Mouse (Mus musculus) pancreas, adult 10 weeks (tissue): ENCODE data around the gene 1700067K01Rik. TPM values are rescaled to one million over a fixed set of nuclear protein-coding genes. Genes with fewer than 3 reads are reported as not detected.

Experiments
- polyA plus RNA-seq: library from polyadenylated mRNA; stranded (reverse); fragments of 350-450 nt; fragmentation: Illumina TruSeq; extraction: RNeasy Lipid Tissue Mini Kit (QIAGEN cat#74804); gene quantifications from one replicate; pipeline ENCODE4 v1.2.3, GENCODE M21; 2015; ENCODE audit warnings: low read depth, low replicate concordance; ENCODE audit not compliant: insufficient read depth

Gene 1700067K01Rik
- polyA plus RNA-seq, result not detected

GRCm38 (mm10) chr8:84001281-84002000 lies at the start of gene 1700067K01Rik:
TSS of gene 1700067K01Rik (plus strand) at chr8:84001502.

GRCm38 (mm10) chr8:83955106-83955957 lies 46.0 kb upstream of the 1700067K01Rik start, which contains the start of the genes Gm10644 and Asf1b:
TSS of gene Gm10644 (minus strand) at chr8:83955205.
TSS of gene Asf1b (plus strand) at chr8:83955507.

GRCm38 (mm10) chr8:83972150-83973120 lies 28.9 kb upstream of the 1700067K01Rik start, which contains the start of gene Prkaca:
TSS of gene Prkaca (plus strand) at chr8:83972993.

GRCm38 (mm10) chr8:83997511-83998141 lies 3.7 kb upstream of the 1700067K01Rik start, which contains the start of gene Samd1:
TSS of gene Samd1 (plus strand) at chr8:83997672.

GRCm38 (mm10) chr8:84011705-84012498 lies 10.6 kb downstream of the 1700067K01Rik start, which contains the start of gene 2210011C24Rik:
TSS of gene 2210011C24Rik (minus strand) at chr8:84012171.

GRCm38 (mm10) chr8:84021096-84021495 lies 19.8 kb downstream of the 1700067K01Rik start, which contains the start of gene Palm3:
TSS of gene Palm3 (plus strand) at chr8:84021471.

GRCm38 (mm10) chr8:84042066-84042947 lies 41.0 kb downstream of the 1700067K01Rik start, which contains the start of gene Il27ra:
TSS of gene Il27ra (minus strand) at chr8:84042589.

GRCm38 (mm10) chr8:84044900-84045299 lies 43.6 kb downstream of the 1700067K01Rik start, which contains the start of gene Rln3:
TSS of gene Rln3 (minus strand) at chr8:84045000.

Other genes with a start within 250 kb of the 1700067K01Rik start
- gene Adgrl1, start 101.4 kb upstream of the 1700067K01Rik start, polyA plus RNA-seq, result 7.4 TPM
- 1.7 TPM for gene Gm10644, start 46.3 kb upstream of the 1700067K01Rik start, polyA plus RNA-seq
- 0.78 TPM for gene Asf1b, start 46.0 kb upstream of the 1700067K01Rik start, polyA plus RNA-seq
- gene Prkaca, start 28.5 kb upstream of the 1700067K01Rik start, polyA plus RNA-seq, result 14.2 TPM
- 15.6 TPM for gene Samd1, start 3.8 kb upstream of the 1700067K01Rik start, polyA plus RNA-seq
- not detected for gene 2210011C24Rik, start 10.7 kb downstream of the 1700067K01Rik start, polyA plus RNA-seq
- 2.5 TPM for gene Palm3, start 20.0 kb downstream of the 1700067K01Rik start, polyA plus RNA-seq
- gene Il27ra, start 41.1 kb downstream of the 1700067K01Rik start, polyA plus RNA-seq, result 0.90 TPM
- gene Rln3, start 43.5 kb downstream of the 1700067K01Rik start, polyA plus RNA-seq, result not detected
- not detected for gene Gm10643, start 63.6 kb downstream of the 1700067K01Rik start, polyA plus RNA-seq
- gene Rfx1, start 65.3 kb downstream of the 1700067K01Rik start, polyA plus RNA-seq, result 5.4 TPM
- gene Dcaf15, start 103.3 kb downstream of the 1700067K01Rik start, polyA plus RNA-seq, result 4.5 TPM
- not detected for gene Podnl1, start 124.5 kb downstream of the 1700067K01Rik start, polyA plus RNA-seq
- 6.1 TPM for gene Cc2d1a, start 146.4 kb downstream of the 1700067K01Rik start, polyA plus RNA-seq
- gene 4930432K21Rik, start 146.5 kb downstream of the 1700067K01Rik start, polyA plus RNA-seq, result not detected
- not detected for gene Nanos3, start 183.7 kb downstream of the 1700067K01Rik start, polyA plus RNA-seq
- gene Zswim4, start 235.6 kb downstream of the 1700067K01Rik start, polyA plus RNA-seq, result 0.96 TPM
- 75.9 TPM for gene D8Ertd738e, start 248.2 kb downstream of the 1700067K01Rik start, polyA plus RNA-seq